Mouse (Mus musculus) stomach, embryonic 16.5 days (tissue): ENCODE measurements around the gene Ralgapa1. TPM values are rescaled to one million over a fixed set of nuclear protein-coding genes. Genes with fewer than 3 reads are reported as not detected.
"Not testable (repeated sequence)": the region's sequence is repeated elsewhere in the genome, so short reads cannot be mapped to it uniquely, and the experiment has no call there.

ENCODE experiments used
- ATAC-seq: fragments of 200-750 bp; cut with Nextera tagmentation; 2 replicates; pipeline ENCODE4 v1.8.0; 2017; ENCODE audit warnings: moderate number of reproducible peaks, moderate TSS enrichment; ENCODE audit not compliant: insufficient read depth, low FRiP score
- H3K27ac ChIP-seq: fragments of 300-500 bp; sonication (generic); 2 replicates; pipeline ENCODE4 v1.5.1; 2014; ENCODE audit warnings: low read length
- H3K27me3 ChIP-seq: fragments of 300-500 bp; sonication (generic); 2 replicates; pipeline ENCODE4 v1.6.1; 2014; ENCODE audit warnings: low read length, control low read depth, mixed read lengths; ENCODE audit not compliant: control insufficient read depth, insufficient read depth
- H3K36me3 ChIP-seq: fragments of 300-500 bp; sonication (generic); 2 replicates; pipeline ENCODE4 v1.6.1; 2014; ENCODE audit warnings: low read length; ENCODE audit not compliant: control insufficient read depth, insufficient read depth
- H3K4me1 ChIP-seq: fragments of 300-500 bp; sonication (generic); 2 replicates; pipeline ENCODE4 v1.6.1; 2014; ENCODE audit warnings: low read length, control low read depth, mixed read lengths; ENCODE audit not compliant: control insufficient read depth, insufficient read depth
- H3K4me2 ChIP-seq: fragments of 300-500 bp; sonication (generic); 2 replicates; pipeline ENCODE4 v1.6.1; 2014; ENCODE audit warnings: low read depth, low read length, mixed read lengths
- H3K4me3 ChIP-seq: fragments of 300-500 bp; sonication (generic); replicated peaks from 2 replicates; pipeline ENCODE4 v1.5.1; 2014; ENCODE audit warnings: mild to moderate bottlenecking, low read length
- H3K9ac ChIP-seq: fragments of 300-500 bp; sonication (generic); 2 replicates; pipeline ENCODE4 v1.6.1; 2014; ENCODE audit warnings: low read length
- H3K9me3 ChIP-seq: fragments of 300-500 bp; sonication (generic); replicated peaks from 2 replicates; pipeline ENCODE4 v1.6.1; 2016; ENCODE audit warnings: low read length, control low read depth; ENCODE audit not compliant: control insufficient read depth
- WGBS: fragments of 180-500 bp; shearing (Covaris S2); extraction: QIAGEN DNeasy Blood & Tissue Kit; methylation state at CpG from one replicate; pipeline ENCODE4 v1.1.7; 2014; 5-methylcytosine and 5-hydroxymethylcytosine counted together
- polyA plus RNA-seq: library from polyadenylated mRNA; unstranded; fragments of >200 nt; fragmentation: Nextera tagmentation; extraction: Ambion mirVana; gene quantifications from 2 replicates; pipeline ENCODE4 v1.2.1, GENCODE M21; 2015

Ralgapa1 gene
- polyA plus RNA-seq, 1 experiment from 2014 or later, result 12.1 TPM

GRCm38 (mm10) chr12:55598537-55598886 is 222.5 kb downstream of the Ralgapa1 start:
- ATAC-seq, result no peak
- Histone ChIP-seq H3K9ac (no peak overlapping the region), H3K4me3 (peak overlapping the region; percentile 47), H3K27ac (no peak overlapping the region), H3K36me3 (no peaks in the 10 kb centered on the region), H3K9me3 (no peaks in the 10 kb centered on the region), H3K4me1 (peaks cover 19% of the 10 kb centered on the region), H3K4me2 (peak overlapping the region; percentile 80), H3K27me3 (peaks cover 40% of the 10 kb centered on the region)
- 9% methylated on average over 7 of the region's 7 CpGs for WGBS

GRCm38 (mm10) chr12:55586936-55587335 is 234.0 kb downstream of the Ralgapa1 start:
- not testable (repeated sequence) for H3K9me3 ChIP-seq, H3K4me3 ChIP-seq, ATAC-seq, H3K27ac ChIP-seq, H3K27me3 ChIP-seq, H3K4me2 ChIP-seq, H3K36me3 ChIP-seq, H3K4me1 ChIP-seq, H3K9ac ChIP-seq
- 62% methylated on average over 9 of the region's 9 CpGs for WGBS

- Histone ChIP-seq H3K9me3 (no peaks in the 10 kb centered on the region), H3K4me2 (no peak overlapping the region), H3K27me3 (no peaks in the 10 kb centered on the region), H3K4me1 (no peaks in the 10 kb centered on the region), H3K4me3 (no peak overlapping the region), H3K9ac (no peak overlapping the region), H3K36me3 (no peaks in the 10 kb centered on the region), H3K27ac (no peak overlapping the region)
- no peak; the same call in 1 of the 2 replicates for ATAC-seq
- WGBS, result 6% methylated on average over 6 of the region's 6 CpGs
These were observed 247.2 kb downstream of the Ralgapa1 start for GRCm38 (mm10) chr12:55573794-55574193.

- no peak for ATAC-seq
- Histone ChIP-seq H3K27ac (no peak overlapping the region), H3K4me2 (no peak overlapping the region), H3K36me3 (no peaks in the 10 kb centered on the region), H3K4me1 (no peaks in the 10 kb centered on the region), H3K9ac (no peak overlapping the region), H3K27me3 (no peaks in the 10 kb centered on the region), H3K4me3 (no peak overlapping the region), H3K9me3 (no peaks in the 10 kb centered on the region)
These were observed 247.9 kb downstream of the Ralgapa1 start for GRCm38 (mm10) chr12:55573089-55573488.

- Histone ChIP-seq H3K27ac (no peak overlapping the region), H3K9me3 (no peaks in the 10 kb centered on the region), H3K4me2 (no peak overlapping the region), H3K9ac (no peak overlapping the region), H3K36me3 (no peaks in the 10 kb centered on the region), H3K27me3 (no peaks in the 10 kb centered on the region), H3K4me3 (no peak overlapping the region), H3K4me1 (no peaks in the 10 kb centered on the region)
- ATAC-seq, result no peak
- 84% methylated on average over 10 of the region's 10 CpGs for WGBS
These were observed 249.3 kb downstream of the Ralgapa1 start for GRCm38 (mm10) chr12:55571661-55572060.

GRCm38 (mm10) chr12:55571181-55571580 is 249.8 kb downstream of the Ralgapa1 start:
- Histone ChIP-seq H3K4me3 (no peak overlapping the region), H3K27me3 (no peaks in the 10 kb centered on the region), H3K27ac (no peak overlapping the region), H3K4me2 (no peak overlapping the region), H3K9ac (no peak overlapping the region), H3K36me3 (no peaks in the 10 kb centered on the region), H3K4me1 (no peaks in the 10 kb centered on the region), H3K9me3 (no peaks in the 10 kb centered on the region)
- WGBS, result 79% methylated on average over 11 of the region's 11 CpGs
- no peak for ATAC-seq

- Histone ChIP-seq H3K36me3 (no peaks in the 10 kb centered on the region), H3K4me2 (no peak overlapping the region), H3K4me3 (no peak overlapping the region), H3K4me1 (no peaks in the 10 kb centered on the region), H3K27ac (no peak overlapping the region), H3K9ac (no peak overlapping the region), H3K27me3 (no peaks in the 10 kb centered on the region), H3K9me3 (no peaks in the 10 kb centered on the region)
- ATAC-seq, result no peak
- 85% methylated on average over 9 of the region's 9 CpGs for WGBS
These were observed 250.3 kb downstream of the Ralgapa1 start for GRCm38 (mm10) chr12:55570646-55571045.

GRCm38 (mm10) chr12:55569676-55570075 is 251.3 kb downstream of the Ralgapa1 start:
- Histone ChIP-seq H3K9ac (no peak overlapping the region), H3K36me3 (no peaks in the 10 kb centered on the region), H3K4me3 (no peak overlapping the region), H3K4me1 (no peaks in the 10 kb centered on the region), H3K27me3 (no peaks in the 10 kb centered on the region), H3K9me3 (no peaks in the 10 kb centered on the region), H3K4me2 (no peak overlapping the region), H3K27ac (no peak overlapping the region)
- ATAC-seq, result no peak
- whole genome bisulfite sequencing, result 52% methylated on average over 6 of the region's 6 CpGs

- H3K9ac ChIP-seq, result no peak overlapping the region
- no peak for ATAC-seq
- no peaks in the 10 kb centered on the region for H3K4me1 ChIP-seq
- no peaks in the 10 kb centered on the region for H3K36me3 ChIP-seq
- WGBS, result 82% methylated on average over 3 of the region's 3 CpGs
- H3K27ac ChIP-seq, result no peak overlapping the region
- no peaks in the 10 kb centered on the region for H3K9me3 ChIP-seq
- no peak overlapping the region for H3K4me3 ChIP-seq
- no peaks in the 10 kb centered on the region for H3K27me3 ChIP-seq
- H3K4me2 ChIP-seq, result no peak overlapping the region
These were observed 252.5 kb downstream of the Ralgapa1 start for GRCm38 (mm10) chr12:55568466-55568865.

- Histone ChIP-seq H3K4me1 (no peaks in the 10 kb centered on the region), H3K4me2 (no peak overlapping the region), H3K27ac (no peak overlapping the region), H3K9ac (no peak overlapping the region), H3K4me3 (no peak overlapping the region), H3K27me3 (no peaks in the 10 kb centered on the region), H3K9me3 (no peaks in the 10 kb centered on the region), H3K36me3 (no peaks in the 10 kb centered on the region)
- WGBS, result 59% methylated on average over 5 of the region's 5 CpGs
- ATAC-seq, result no peak
These were observed 254.1 kb downstream of the Ralgapa1 start for GRCm38 (mm10) chr12:55566837-55567236.
